Mouse (Mus musculus) myocyte (in vitro differentiated cells): ENCODE measurements around the gene Mlph.

Experiments used
- CEBPB ChIP-seq: IDR thresholded peaks from 2 replicates; pipeline ENCODE4 v1.6.1; 2011; ENCODE audit warnings: mild to moderate bottlenecking, moderate library complexity; ENCODE audit not compliant: poor library complexity, insufficient read depth, severe bottlenecking
- E2F4 ChIP-seq: IDR thresholded peaks from one replicate; pipeline ENCODE4 v1.6.1; 2011; ENCODE audit warnings: mild to moderate bottlenecking, control low read depth, moderate library complexity; ENCODE audit not compliant: insufficient read depth
- MAX ChIP-seq: IDR thresholded peaks from one replicate; pipeline ENCODE4 v1.6.1; 2011; ENCODE audit warnings: low read depth, mild to moderate bottlenecking, control low read depth
- MYOG ChIP-seq, 3 experiments: IDR thresholded peaks; one replicate each; pipeline ENCODE4 v1.6.1; 2011; ENCODE audit warnings: control low read depth in 2 of 3, low read depth in 2 of 3, mild to moderate bottlenecking in 2 of 3; ENCODE audit not compliant: insufficient read length in 2 of 3, control insufficient read depth in 1 of 3, insufficient read depth in 1 of 3
- POLR2A ChIP-seq: IDR thresholded peaks from one replicate; pipeline ENCODE4 v1.6.1; 2011; ENCODE audit warnings: low read depth, mild to moderate bottlenecking, control low read depth, moderate library complexity; ENCODE audit not compliant: insufficient read length
- POLR2AphosphoS2 ChIP-seq: IDR thresholded peaks from one replicate; pipeline ENCODE4 v1.6.1; 2011; ENCODE audit warnings: low read depth, control low read depth; ENCODE audit not compliant: insufficient read length
- TCF12 ChIP-seq: IDR thresholded peaks from one replicate; pipeline ENCODE4 v1.6.1; 2011; ENCODE audit warnings: mild to moderate bottlenecking, control low read depth; ENCODE audit not compliant: poor library complexity, insufficient read depth, severe bottlenecking
- USF1 ChIP-seq: IDR thresholded peaks from one replicate; pipeline ENCODE4 v1.6.1; 2011; ENCODE audit warnings: low read depth, mild to moderate bottlenecking, control low read depth, moderate library complexity

GRCm38 (mm10) chr1:90909631-90910152, 5.2 kb upstream of the Mlph start:
- TF ChIP-seq POLR2A (no peak), USF1 (no peak), MYOG (IDR thresholded peaks at IDR 0.05; ENCODE audit: control insufficient read depth in 1 of 3, insufficient read depth in 1 of 3, insufficient read length in 2 of 3, low read depth in 2 of 3) (peak in 1 of 3 experiments; percentile 53), MAX (no peak), POLR2AphosphoS2 (no peak), CEBPB (no peak), E2F4 (no peak), TCF12 (no peak)
